Mouse (Mus musculus): ENCODE measurements at regions not wholly inside any gene's neighbourhood (a gene's known extent, or its start where the extent isn't known, plus 50 kb on each side); places are given as distances from the start of the nearest gene placed in this dataset.

DNA sequence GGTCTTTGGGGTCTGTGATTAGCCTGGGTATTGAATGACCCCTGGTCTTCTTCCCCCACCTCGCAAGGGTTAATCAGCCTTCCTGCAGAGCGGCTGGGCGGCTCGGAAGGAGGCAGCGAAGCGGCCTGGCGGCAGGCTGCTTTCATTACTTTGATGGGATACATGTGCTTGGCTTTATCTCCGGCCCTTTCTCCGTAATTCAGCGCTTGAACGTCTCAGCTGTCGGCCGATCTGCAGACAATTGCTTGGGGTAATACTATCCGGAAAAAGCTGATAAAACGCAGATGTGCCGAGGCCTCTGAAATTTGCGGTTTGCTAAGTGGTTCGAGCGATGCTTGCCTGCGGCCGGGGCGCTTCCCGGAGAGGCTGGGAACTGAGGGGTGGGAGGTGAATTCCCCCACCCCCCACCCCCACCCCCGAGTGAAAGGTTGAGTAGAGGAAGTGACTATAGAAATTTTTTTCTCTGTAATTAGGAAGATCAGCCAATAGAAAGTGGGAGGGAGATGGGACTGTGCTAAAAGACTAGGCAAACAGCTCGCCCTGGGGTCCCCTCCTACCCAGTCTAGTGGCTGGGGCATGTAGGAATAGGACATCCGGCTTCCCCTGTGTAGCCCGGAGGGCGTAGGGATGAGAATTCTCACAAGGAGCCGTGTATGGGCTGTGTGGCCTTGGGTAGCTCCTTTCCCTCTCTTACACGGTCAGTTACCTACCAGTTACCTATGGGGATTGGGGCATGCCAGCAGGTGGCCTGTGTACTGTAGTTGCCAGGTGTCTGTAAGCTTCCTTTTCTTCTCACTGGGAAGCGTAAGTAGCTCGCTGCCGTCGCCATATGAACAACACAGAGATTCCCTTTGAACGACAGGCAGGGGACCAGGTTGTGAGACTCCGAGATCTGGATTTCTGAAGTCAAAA, 69.5 kb upstream of the Msx1 start:
- 2% methylated on average over 36 of the region's 36 CpGs for WGBS
- DNase-seq (ENCODE audit: low spot score) (peak; percentile 79), ATAC-seq (replicated peaks; ENCODE audit: low FRiP score, low TSS enrichment, low read depth) (peak; percentile 85)
- H3K36me3 ChIP-seq (ENCODE audit: control insufficient read depth, insufficient read depth, low read length) = no peaks in the 10 kb centered on the region
- H3K4me3 ChIP-seq (ENCODE audit: low read depth, low read length) = peak overlapping the region; percentile 18
- no peaks in the 10 kb centered on the region for H3K9me3 ChIP-seq (ENCODE audit: control insufficient read depth, low read length)
- H3K4me2 ChIP-seq (ENCODE audit: low read length) = peak overlapping the region; percentile 46
- no peak overlapping the region for H3K9ac ChIP-seq (ENCODE audit: low read length)
- peak overlapping the region; percentile 49; the same call in 1 of the 2 replicates for H3K27ac ChIP-seq (ENCODE audit: low read depth)
- H3K4me1 ChIP-seq (replicated peaks; ENCODE audit: control insufficient read depth, insufficient read depth, low read length) = peaks cover 15% of the 10 kb centered on the region; the same call in 1 of the 2 replicates
- H3K27me3 ChIP-seq (replicated peaks; ENCODE audit: control insufficient read depth, insufficient read depth, low read length) = peaks cover 42% of the 10 kb centered on the region

GRCm38 (mm10) chr5:37890641-37891040, 66.3 kb upstream of the Msx1 start:
- Histone ChIP-seq H3K4me1 (replicated peaks; ENCODE audit: control insufficient read depth, insufficient read depth, low read length) (peaks cover 15% of the 10 kb centered on the region; the same call in 1 of the 2 replicates), H3K9me3 (ENCODE audit: control insufficient read depth, low read length) (no peaks in the 10 kb centered on the region), H3K9ac (ENCODE audit: low read length) (no peak overlapping the region), H3K36me3 (ENCODE audit: control insufficient read depth, insufficient read depth, low read length) (no peaks in the 10 kb centered on the region), H3K27ac (ENCODE audit: low read depth) (no peak overlapping the region), H3K4me3 (ENCODE audit: low read depth, low read length) (no peak overlapping the region), H3K27me3 (replicated peaks; ENCODE audit: control insufficient read depth, insufficient read depth, low read length) (peaks cover 34% of the 10 kb centered on the region), H3K4me2 (ENCODE audit: low read length) (no peak overlapping the region)
- DNase-seq (ENCODE audit: low spot score) (no peak), ATAC-seq (replicated peaks; ENCODE audit: low FRiP score, low TSS enrichment, low read depth) (no peak)
- 40% methylated on average over 11 of the region's 11 CpGs for WGBS

DNA sequence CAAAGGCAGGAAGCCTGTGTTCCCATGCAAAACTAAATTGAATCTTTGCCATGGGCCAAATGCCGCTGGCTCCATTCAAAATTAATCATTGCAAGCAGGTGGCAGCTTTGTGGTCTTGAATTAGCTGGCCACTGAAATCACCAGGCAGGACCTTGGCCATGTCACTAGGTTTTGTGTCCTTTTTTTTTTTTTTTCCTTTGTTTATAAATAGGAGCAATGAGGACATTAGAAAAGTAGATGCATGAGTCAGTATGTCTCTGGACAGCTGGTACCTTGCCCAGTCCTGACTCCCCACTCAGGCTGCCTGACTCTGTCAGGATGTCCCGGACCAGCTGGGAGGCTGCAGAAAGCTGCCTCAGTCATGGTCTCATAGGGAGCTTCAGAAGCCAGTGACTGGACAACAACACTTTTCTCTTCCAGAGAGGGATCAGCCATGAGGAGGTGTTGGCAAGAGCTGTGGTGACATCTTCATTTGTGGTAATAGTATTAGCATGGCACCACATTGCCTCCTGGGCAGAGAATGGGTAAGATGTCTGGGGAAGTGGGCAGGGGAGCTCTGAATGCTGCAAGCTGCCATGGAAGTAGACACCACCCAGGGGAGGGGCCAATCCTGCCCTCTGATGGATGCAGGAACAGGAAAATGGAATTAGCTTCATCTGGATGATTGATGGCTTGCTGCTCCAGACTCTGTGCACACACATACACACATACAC, 55.4 kb upstream of the Msx1 start:
- no peaks in the 10 kb centered on the region for H3K36me3 ChIP-seq (ENCODE audit: control insufficient read depth, insufficient read depth, low read length)
- H3K9me3 ChIP-seq (ENCODE audit: control insufficient read depth, low read length) = no peaks in the 10 kb centered on the region
- no peaks in the 10 kb centered on the region; the same call in 1 of the 2 replicates for H3K4me1 ChIP-seq (replicated peaks; ENCODE audit: control insufficient read depth, insufficient read depth, low read length)
- 79% methylated on average over 2 of the region's 2 CpGs for WGBS
- ATAC-seq (replicated peaks; ENCODE audit: low FRiP score, low TSS enrichment, low read depth) = no peak
- H3K27ac ChIP-seq (ENCODE audit: low read depth) = no peak overlapping the region
- no peak for DNase-seq (ENCODE audit: low spot score)
- H3K4me3 ChIP-seq (ENCODE audit: low read depth, low read length) = no peak overlapping the region
- no peak overlapping the region for H3K9ac ChIP-seq (ENCODE audit: low read length)
- H3K27me3 ChIP-seq (replicated peaks; ENCODE audit: control insufficient read depth, insufficient read depth, low read length) = no peaks in the 10 kb centered on the region
- H3K4me2 ChIP-seq (ENCODE audit: low read length) = no peak overlapping the region

DNA sequence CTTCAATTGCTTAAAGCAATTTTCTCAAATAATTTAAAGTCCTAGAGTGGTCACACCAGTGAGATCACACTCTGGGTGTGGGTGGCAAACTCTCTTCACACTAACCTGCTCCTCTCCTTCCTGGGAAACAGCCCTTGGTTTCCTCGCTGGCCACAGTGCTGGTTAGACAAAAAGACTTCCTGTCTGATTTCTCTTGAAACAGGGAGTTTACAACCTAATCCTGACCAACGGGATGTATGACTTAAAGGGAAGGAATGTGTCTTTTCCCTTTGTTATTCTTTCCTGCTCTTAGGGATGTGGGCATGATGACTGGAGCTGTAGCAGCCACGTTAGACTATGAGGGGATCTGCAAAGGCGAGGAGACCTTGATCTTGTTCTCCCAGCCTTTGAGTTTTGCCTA, 51.9 kb upstream of the Msx1 start:
- no peak for DNase-seq (ENCODE audit: low spot score)
- ATAC-seq (replicated peaks; ENCODE audit: low FRiP score, low TSS enrichment, low read depth) = no peak
- no peak overlapping the region for H3K9ac ChIP-seq (ENCODE audit: low read length)
- H3K4me3 ChIP-seq (ENCODE audit: low read depth, low read length) = no peak overlapping the region
- H3K9me3 ChIP-seq (ENCODE audit: control insufficient read depth, low read length) = no peaks in the 10 kb centered on the region
- no peak overlapping the region for H3K27ac ChIP-seq (ENCODE audit: low read depth)
- no peaks in the 10 kb centered on the region for H3K27me3 ChIP-seq (replicated peaks; ENCODE audit: control insufficient read depth, insufficient read depth, low read length)
- H3K36me3 ChIP-seq (ENCODE audit: control insufficient read depth, insufficient read depth, low read length) = no peaks in the 10 kb centered on the region
- no peaks in the 10 kb centered on the region; the same call in 1 of the 2 replicates for H3K4me1 ChIP-seq (replicated peaks; ENCODE audit: control insufficient read depth, insufficient read depth, low read length)
- 44% methylated on average over 4 of the region's 4 CpGs for WGBS
- H3K4me2 ChIP-seq (ENCODE audit: low read length) = no peak overlapping the region

DNA sequence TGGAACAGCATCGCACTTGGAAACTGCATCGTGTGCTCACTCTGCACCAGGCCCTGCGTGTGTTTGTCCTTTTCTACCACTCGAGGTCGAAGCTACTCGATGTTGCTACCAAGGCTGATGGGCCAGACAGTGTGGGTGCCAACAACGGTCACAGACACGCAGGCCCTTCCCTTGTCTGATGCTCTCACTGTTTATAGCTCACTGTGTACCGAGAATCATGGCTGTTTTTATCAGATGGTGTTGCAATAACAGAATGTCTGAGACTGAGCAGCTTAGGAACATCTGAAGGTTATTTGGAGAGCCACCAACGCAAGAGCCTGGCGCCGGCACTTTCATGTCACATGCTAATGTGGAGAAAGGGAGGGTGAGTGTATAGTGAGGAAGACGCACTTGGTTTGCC, 51.1 kb upstream of the Msx1 start:
- no peaks in the 10 kb centered on the region for H3K27me3 ChIP-seq (replicated peaks; ENCODE audit: control insufficient read depth, insufficient read depth, low read length)
- no peaks in the 10 kb centered on the region for H3K36me3 ChIP-seq (ENCODE audit: control insufficient read depth, insufficient read depth, low read length)
- H3K9me3 ChIP-seq (ENCODE audit: control insufficient read depth, low read length) = no peaks in the 10 kb centered on the region
- ATAC-seq (replicated peaks; ENCODE audit: low FRiP score, low TSS enrichment, low read depth) (no peak), DNase-seq (ENCODE audit: low spot score) (no peak)
- no peak overlapping the region for H3K9ac ChIP-seq (ENCODE audit: low read length)
- no peak overlapping the region for H3K4me3 ChIP-seq (ENCODE audit: low read depth, low read length)
- no peak overlapping the region for H3K27ac ChIP-seq (ENCODE audit: low read depth)
- H3K4me1 ChIP-seq (replicated peaks; ENCODE audit: control insufficient read depth, insufficient read depth, low read length) = no peaks in the 10 kb centered on the region; the same call in 1 of the 2 replicates
- no peak overlapping the region for H3K4me2 ChIP-seq (ENCODE audit: low read length)
- WGBS = 79% methylated on average over 13 of the region's 13 CpGs

DNA sequence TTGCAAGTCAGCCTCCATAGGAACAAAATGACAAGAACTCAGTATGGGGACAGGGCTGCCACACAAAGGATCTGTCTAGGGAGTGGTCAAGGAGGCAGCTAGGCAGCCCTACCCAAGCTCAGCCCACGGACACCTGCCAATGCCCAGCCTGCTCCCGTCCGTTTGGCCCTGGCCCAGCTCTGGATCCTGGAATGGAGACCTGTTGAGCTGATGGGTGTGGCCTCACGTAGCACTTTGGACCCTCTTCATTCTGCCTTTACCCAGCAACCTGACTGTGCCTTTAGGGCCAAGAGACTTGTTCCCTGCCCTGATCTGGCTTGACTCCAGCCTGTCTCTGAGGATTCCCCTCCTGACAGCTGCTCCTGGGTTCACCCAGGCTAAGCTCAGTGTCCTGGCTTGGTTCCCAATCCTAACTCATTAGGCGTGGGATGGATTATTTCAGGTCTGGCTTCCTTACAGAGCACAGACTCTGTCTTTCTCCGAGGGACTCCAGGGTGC, 50.5 kb upstream of the Msx1 start:
- no peaks in the 10 kb centered on the region; the same call in 1 of the 2 replicates for H3K4me1 ChIP-seq (replicated peaks; ENCODE audit: control insufficient read depth, insufficient read depth, low read length)
- no peaks in the 10 kb centered on the region for H3K9me3 ChIP-seq (ENCODE audit: control insufficient read depth, low read length)
- no peak overlapping the region for H3K9ac ChIP-seq (ENCODE audit: low read length)
- H3K27ac ChIP-seq (ENCODE audit: low read depth) = no peak overlapping the region
- DNase-seq (ENCODE audit: low spot score) (no peak), ATAC-seq (replicated peaks; ENCODE audit: low FRiP score, low TSS enrichment, low read depth) (0 out of 2 replicates have a peak, but pooled peaks have one; percentile 27)
- 69% methylated on average over 6 of the region's 6 CpGs for WGBS
- H3K27me3 ChIP-seq (replicated peaks; ENCODE audit: control insufficient read depth, insufficient read depth, low read length) = no peaks in the 10 kb centered on the region
- no peaks in the 10 kb centered on the region for H3K36me3 ChIP-seq (ENCODE audit: control insufficient read depth, insufficient read depth, low read length)
- H3K4me3 ChIP-seq (ENCODE audit: low read depth, low read length) = no peak overlapping the region
- no peak overlapping the region for H3K4me2 ChIP-seq (ENCODE audit: low read length)

Measured in intestine, embryonic 14.5 days (tissue).